Mouse (Mus musculus): ENCODE measurements around the gene Psmc4.

Gene Psmc4

GRCm38 (mm10) chr7:28049476-28050409 is at the start of gene Psmc4:
Psmc4 (minus strand) TSS chr7:28050101.
- DNase-seq (ENCODE audit: low read depth, low spot score): peak; percentile 97

- no peak for DNase-seq (ENCODE audit: low read depth, low spot score)
Observed at GRCm38 (mm10) chr7:28099101-28099500, 49.2 kb upstream of the Psmc4 start.

GRCm38 (mm10) chr7:28093541-28093940 is 43.6 kb upstream of the Psmc4 start:
- no peak for DNase-seq (ENCODE audit: low read depth, low spot score)

GRCm38 (mm10) chr7:28086236-28086635 is 36.3 kb upstream of the Psmc4 start:
- no peak for DNase-seq (ENCODE audit: low read depth, low spot score)

- DNase-seq (ENCODE audit: low read depth, low spot score): no peak
Observed at GRCm38 (mm10) chr7:28084215-28084614, 34.3 kb upstream of the Psmc4 start.

- DNase-seq (ENCODE audit: low read depth, low spot score): no peak
Observed at GRCm38 (mm10) chr7:28070531-28071298, 20.8 kb upstream of the Psmc4 start, which contains the start of gene Fcgbp. Fcgbp (plus strand) TSS chr7:28071236.

- DNase-seq (ENCODE audit: low read depth, low spot score): no peak
Observed at GRCm38 (mm10) chr7:28069546-28070172, 19.8 kb upstream of the Psmc4 start.

- no peak for DNase-seq (ENCODE audit: low read depth, low spot score)
Observed at GRCm38 (mm10) chr7:28068661-28069060, 18.8 kb upstream of the Psmc4 start.

- DNase-seq (ENCODE audit: low read depth, low spot score): no peak
Observed at GRCm38 (mm10) chr7:28059972-28060371, 10.1 kb upstream of the Psmc4 start.

GRCm38 (mm10) chr7:28053046-28053930 is 3.4 kb upstream of the Psmc4 start:
- no peak for DNase-seq (ENCODE audit: low read depth, low spot score)

- no peak for DNase-seq (ENCODE audit: low read depth, low spot score)
Observed at GRCm38 (mm10) chr7:28050584-28050983, 683 bp upstream of the Psmc4 start.

GRCm38 (mm10) chr7:28044524-28044923 is 5.4 kb downstream of the Psmc4 start:
- no peak for DNase-seq (ENCODE audit: low read depth, low spot score)

GRCm38 (mm10) chr7:28014445-28014810 is 35.5 kb downstream of the Psmc4 start:
- no peak for DNase-seq (ENCODE audit: low read depth, low spot score)

GRCm38 (mm10) chr7:28013549-28014444 is 36.1 kb downstream of the Psmc4 start, which contains the start of gene Zfp850:
Zfp850 (minus strand) TSS chr7:28014115.
- peak; percentile 11 for DNase-seq (ENCODE audit: low read depth, low spot score)

GRCm38 (mm10) chr7:28010271-28010670 is 39.6 kb downstream of the Psmc4 start:
- DNase-seq (ENCODE audit: low read depth, low spot score): no peak

All from c-Kit-negative CD71-positive TER-119-positive erythroid progenitor cells, embryonic 14.5 days (primary cell).